Mouse (Mus musculus) midbrain, embryonic 14.5 days (tissue): Measurements from ENCODE around the gene Vinac1. TPM values are rescaled to one million over a fixed set of nuclear protein-coding genes. Genes with fewer than 3 reads are reported as not detected.
"Not testable (repeated sequence)": the region's sequence is repeated elsewhere in the genome, so short reads cannot be mapped to it uniquely, and the experiment has no call there.

Experiments
- ATAC-seq: fragments of 200-750 bp; cut with Nextera tagmentation; 2 replicates; pipeline ENCODE4 v1.8.0; 2017; ENCODE audit warnings: moderate number of reproducible peaks, moderate library complexity; ENCODE audit not compliant: low FRiP score, low TSS enrichment
- DNase-seq: peaks from one replicate; pipeline ENCODE4 v3.0.0-alpha.2; 2015
- H3K27ac ChIP-seq: fragments of 300-500 bp; sonication (generic); replicated peaks from 2 replicates; pipeline ENCODE4 v1.5.1; 2014; ENCODE audit warnings: mild to moderate bottlenecking, low read depth, low read length, moderate library complexity
- H3K27me3 ChIP-seq: fragments of 300-500 bp; sonication (generic); 2 replicates; pipeline ENCODE4 v1.6.1; 2014; ENCODE audit warnings: low read length, control low read depth, mixed read lengths; ENCODE audit not compliant: control insufficient read depth, insufficient read depth
- H3K36me3 ChIP-seq: fragments of 300-500 bp; sonication (generic); 2 replicates; pipeline ENCODE4 v1.6.1; 2014; ENCODE audit warnings: low read length, control low read depth; ENCODE audit not compliant: control insufficient read depth, insufficient read depth
- H3K4me1 ChIP-seq: fragments of 300-500 bp; sonication (generic); 2 replicates; pipeline ENCODE4 v1.6.1; 2014; ENCODE audit warnings: mild to moderate bottlenecking, antibody characterized with exemption, low read length, control low read depth; ENCODE audit not compliant: control insufficient read depth, insufficient read depth
- H3K4me2 ChIP-seq: fragments of 300-500 bp; sonication (generic); 2 replicates; pipeline ENCODE4 v1.6.1; 2014; ENCODE audit warnings: mild to moderate bottlenecking, low read length, moderate library complexity
- H3K4me3 ChIP-seq: fragments of 300-500 bp; sonication (generic); replicated peaks from 2 replicates; pipeline ENCODE4 v1.5.1; 2014; ENCODE audit warnings: low read depth, low read length
- H3K9ac ChIP-seq: fragments of 300-500 bp; sonication (generic); replicated peaks from 2 replicates; pipeline ENCODE4 v1.6.1; 2014; ENCODE audit warnings: mild to moderate bottlenecking, low read length, moderate library complexity
- H3K9me3 ChIP-seq: fragments of 300-500 bp; sonication (generic); 2 replicates; pipeline ENCODE4 v1.6.1; 2016; ENCODE audit warnings: low read length, control low read depth, mixed read lengths; ENCODE audit not compliant: control insufficient read depth
- WGBS: fragments of 180-500 bp; shearing (Covaris S2); extraction: QIAGEN DNeasy Blood & Tissue Kit; methylation state at CpG from one replicate; pipeline ENCODE4 v1.1.7; 2014; 5-methylcytosine and 5-hydroxymethylcytosine counted together
- polyA plus RNA-seq: library from polyadenylated mRNA; unstranded; fragments of >200 nt; fragmentation: Nextera tagmentation; extraction: Ambion mirVana; gene quantifications from 2 replicates; pipeline ENCODE4 v1.2.1, GENCODE M21; 2014

The Vinac1 gene
- polyA plus RNA-seq, 1 experiment from 2014 or later, result 1.1 TPM

GRCm38 (mm10) chr2:129024820-129025219, 23.2 kb downstream of the Vinac1 start:
- Histone ChIP-seq H3K27me3 (no peaks in the 10 kb centered on the region), H3K27ac (no peak overlapping the region), H3K4me3 (no peak overlapping the region), H3K4me1 (no peaks in the 10 kb centered on the region), H3K36me3 (no peaks in the 10 kb centered on the region), H3K9ac (no peak overlapping the region), H3K4me2 (no peak overlapping the region), H3K9me3 (no peaks in the 10 kb centered on the region)
- DNase-seq, result no peak
- WGBS, result 85% methylated on average over 9 of the region's 9 CpGs
- ATAC-seq, result no peak

DNA sequence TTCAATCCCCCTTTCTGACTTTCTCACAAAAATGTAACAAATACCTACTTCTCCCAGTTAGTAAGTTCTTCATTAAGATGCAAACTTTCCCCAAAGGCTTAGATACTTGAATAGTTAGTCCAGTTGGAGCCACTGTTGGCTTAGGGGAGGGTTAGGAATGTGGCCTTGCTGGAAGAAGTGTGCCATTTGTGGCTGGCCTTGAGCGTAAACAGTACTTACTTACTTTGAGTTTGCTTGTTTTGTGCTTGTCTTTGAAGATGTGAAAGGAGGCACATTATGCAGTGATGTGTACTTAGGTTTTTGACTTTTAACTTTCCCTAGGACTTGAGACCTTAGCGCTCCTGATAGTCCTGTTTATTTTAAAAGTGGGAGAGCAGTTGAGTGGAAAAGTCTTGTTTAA, 27.9 kb downstream of the Vinac1 start:
- no peak overlapping the region for H3K4me3 ChIP-seq
- H3K4me2 ChIP-seq, result no peak overlapping the region
- no peaks in the 10 kb centered on the region for H3K27me3 ChIP-seq
- H3K9me3 ChIP-seq, result no peaks in the 10 kb centered on the region
- ATAC-seq, result no peak
- DNase-seq, result no peak
- no peaks in the 10 kb centered on the region for H3K4me1 ChIP-seq
- H3K27ac ChIP-seq, result no peak overlapping the region
- 81% methylated on average over 2 of the region's 2 CpGs for WGBS
- H3K9ac ChIP-seq, result no peak overlapping the region
- peaks cover 12% of the 10 kb centered on the region for H3K36me3 ChIP-seq

GRCm38 (mm10) chr2:129008867-129009266, 39.1 kb downstream of the Vinac1 start:
- H3K36me3 ChIP-seq, H3K9me3 ChIP-seq, H3K27me3 ChIP-seq, ATAC-seq, H3K9ac ChIP-seq, H3K4me3 ChIP-seq, H3K27ac ChIP-seq, H3K4me2 ChIP-seq, H3K4me1 ChIP-seq: not testable (repeated sequence)
- DNase-seq, result peak; percentile 14
- 87% methylated on average over 2 of the region's 2 CpGs for WGBS

DNA sequence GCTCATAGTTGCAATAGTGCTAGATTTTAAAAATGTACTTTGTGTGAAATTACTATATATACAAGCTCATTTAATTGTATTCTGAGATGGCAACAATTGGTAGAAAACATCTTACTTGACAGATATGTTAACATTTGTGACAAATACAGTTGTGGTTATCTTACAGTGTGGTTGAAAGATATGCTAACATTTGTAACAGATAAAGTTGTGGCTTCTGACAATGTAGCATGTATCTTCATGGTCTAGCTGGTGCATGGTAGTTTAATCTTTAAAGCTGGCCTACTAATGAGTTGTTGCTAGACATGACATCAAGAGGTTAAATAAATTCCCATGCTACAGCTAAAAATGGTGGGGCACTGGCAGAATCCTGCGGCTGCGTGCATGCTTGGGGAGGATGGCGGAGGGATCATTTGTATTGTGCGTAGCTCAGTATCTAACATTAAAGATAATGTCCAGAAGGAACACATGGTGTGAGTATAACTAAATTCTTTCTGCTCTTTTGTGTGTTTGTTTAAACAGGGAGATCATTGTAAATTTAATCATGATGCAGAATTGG, 41.7 kb downstream of the Vinac1 start:
- no peaks in the 10 kb centered on the region for H3K9me3 ChIP-seq
- no peak overlapping the region for H3K9ac ChIP-seq
- no peaks in the 10 kb centered on the region for H3K4me1 ChIP-seq
- no peaks in the 10 kb centered on the region for H3K36me3 ChIP-seq
- no peaks in the 10 kb centered on the region for H3K27me3 ChIP-seq
- 74% methylated on average over 4 of the region's 4 CpGs for WGBS
- DNase-seq (no peak), ATAC-seq (no peak)
- H3K4me2 ChIP-seq, result no peak overlapping the region
- H3K4me3 ChIP-seq, result no peak overlapping the region
- H3K27ac ChIP-seq, result no peak overlapping the region

- no peak for DNase-seq
- Histone ChIP-seq H3K27ac (no peak overlapping the region), H3K36me3 (no peaks in the 10 kb centered on the region), H3K9ac (no peak overlapping the region), H3K27me3 (no peaks in the 10 kb centered on the region), H3K4me3 (no peak overlapping the region), H3K9me3 (no peaks in the 10 kb centered on the region), H3K4me2 (no peak overlapping the region), H3K4me1 (no peaks in the 10 kb centered on the region)
- no peak for ATAC-seq
Observed at GRCm38 (mm10) chr2:129004872-129005271, 43.1 kb downstream of the Vinac1 start.

DNA sequence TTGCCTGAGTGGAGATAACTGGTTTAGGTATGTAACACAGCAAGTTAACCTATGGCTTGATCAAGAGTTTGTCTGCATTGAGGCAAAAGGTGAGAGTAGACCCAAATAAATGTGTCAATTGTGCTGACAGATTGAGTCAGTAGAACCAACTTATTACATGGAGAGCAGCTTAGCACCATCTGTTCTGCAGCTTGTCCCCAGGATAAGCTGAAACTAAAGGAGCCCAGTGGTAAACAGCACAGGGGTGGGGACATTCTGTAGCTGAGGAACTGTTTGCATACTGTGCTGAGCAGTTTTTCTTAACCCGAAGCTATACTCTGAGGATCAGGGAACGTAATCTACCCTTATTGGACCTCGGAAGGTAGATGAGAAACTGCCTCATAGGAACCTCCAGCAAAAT, 63.2 kb downstream of the Vinac1 start:
- no peak for ATAC-seq
- H3K4me1 ChIP-seq, result no peaks in the 10 kb centered on the region
- H3K27ac ChIP-seq, result no peak overlapping the region
- DNase-seq, result no peak
- 94% methylated on average over 3 of the region's 3 CpGs for WGBS
- no peak overlapping the region for H3K4me2 ChIP-seq
- no peaks in the 10 kb centered on the region for H3K36me3 ChIP-seq
- H3K27me3 ChIP-seq, result no peaks in the 10 kb centered on the region
- no peak overlapping the region for H3K9ac ChIP-seq
- no peaks in the 10 kb centered on the region for H3K9me3 ChIP-seq
- H3K4me3 ChIP-seq, result no peak overlapping the region

DNA sequence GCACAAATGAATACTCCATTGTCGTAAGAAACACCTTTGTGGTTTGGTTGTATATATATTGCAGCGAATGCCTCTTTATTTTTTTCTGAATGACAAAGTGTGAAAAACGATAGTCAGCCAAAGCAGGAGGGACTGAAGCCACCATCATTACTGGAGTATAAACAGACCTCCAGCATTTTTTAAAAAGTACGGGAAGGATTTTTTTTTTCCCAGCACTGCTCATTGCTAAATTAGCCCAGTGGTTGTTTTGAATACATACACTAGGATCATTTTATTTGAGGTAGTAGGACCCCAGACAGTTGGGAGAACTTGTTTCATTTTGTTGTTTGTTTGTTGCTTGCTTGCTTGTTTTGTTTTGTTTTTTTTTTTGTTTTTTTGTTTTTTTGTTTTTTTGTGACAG, 72.4 kb downstream of the Vinac1 start:
- no peak overlapping the region for H3K9ac ChIP-seq
- no peak for DNase-seq
- H3K4me3 ChIP-seq, result no peak overlapping the region
- H3K4me1 ChIP-seq, result no peaks in the 10 kb centered on the region
- no peaks in the 10 kb centered on the region for H3K9me3 ChIP-seq
- no peaks in the 10 kb centered on the region for H3K36me3 ChIP-seq
- no peak overlapping the region for H3K4me2 ChIP-seq
- H3K27me3 ChIP-seq, result no peaks in the 10 kb centered on the region
- H3K27ac ChIP-seq, result no peak overlapping the region
- ATAC-seq, result no peak
- 85% methylated on average over 4 of the region's 4 CpGs for WGBS

Other genes starting within 250 kb of the Vinac1 start
- gene Tmem87b, start 230.1 kb downstream of the Vinac1 start, polyA plus RNA-seq, result 32.4 and 39.0 TPM in 2 replicates
- 1.4 and 1.7 TPM in 2 replicates for gene Fbln7, start 185.2 kb downstream of the Vinac1 start, polyA plus RNA-seq
- gene Zc3h8, start 104.1 kb downstream of the Vinac1 start, polyA plus RNA-seq, result 12.4 and 14.1 TPM in 2 replicates
- gene Zc3h6, start 80.8 kb downstream of the Vinac1 start, polyA plus RNA-seq, result 5.7 and 6.0 TPM in 2 replicates
- 21.8 and 23.1 TPM in 2 replicates for gene Gm10762, start 80.4 kb downstream of the Vinac1 start, polyA plus RNA-seq
- gene Ttl, start 17.8 kb upstream of the Vinac1 start, polyA plus RNA-seq, result 28.5 and 31.1 TPM in 2 replicates
- 8.3 and 9.5 TPM in 2 replicates for gene Polr1b, start 52.8 kb upstream of the Vinac1 start, polyA plus RNA-seq
- 24.4 and 25.0 TPM in 2 replicates for gene Chchd5, start 81.5 kb upstream of the Vinac1 start, polyA plus RNA-seq
- gene Slc20a1, start 150.6 kb upstream of the Vinac1 start, polyA plus RNA-seq, result 42.0 and 59.0 TPM in 2 replicates
- gene Ckap2l, start 249.0 kb upstream of the Vinac1 start, polyA plus RNA-seq, result 7.4 and 13.5 TPM in 2 replicates